In the genomic region with DNA sequence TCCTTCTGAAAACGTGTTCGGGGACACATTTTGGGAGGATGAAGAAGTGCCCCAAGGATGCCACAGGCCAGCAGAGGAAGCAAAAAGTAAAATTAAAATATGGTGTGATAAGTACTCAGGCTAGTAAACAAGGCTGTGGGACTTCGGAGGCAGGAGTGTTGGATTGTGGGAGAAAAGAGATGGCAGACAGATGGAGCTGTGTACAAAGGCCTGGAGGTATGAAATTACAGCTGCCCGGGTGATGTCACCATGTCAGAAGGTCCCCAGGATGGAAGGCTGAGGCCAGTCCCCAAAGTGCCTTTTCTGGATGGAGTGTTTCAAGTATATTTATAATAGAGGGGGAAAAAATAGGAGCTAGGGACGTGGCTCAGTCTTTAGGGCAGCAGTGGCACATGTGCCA, we compare ENCODE assay signal across 7 mouse cellular contexts.
A peak's percentile ranks its signal among the peaks of the same experiment; 100 is the strongest.
DNase-seq lines count a peak whose midpoint lies in the region; ATAC-seq lines count a peak whose summit lies in the region.

No protein-coding gene starts in this region.

- peak overlapping the region; percentile 95 for H3K4me2 ChIP-seq in kidney, embryonic 15.5 days
- H3K4me2 ChIP-seq in embryonic facial prominence, embryonic 15.5 days (replicated peaks) = peak overlapping the region; percentile 90; the same call in 1 of the 2 replicates
- peak overlapping the region; percentile 97 for H3K4me2 ChIP-seq in hindbrain, embryonic 16.5 days (ENCODE audit: low read length)
- peak overlapping the region; percentile 77 for H3K4me2 ChIP-seq in neural tube, embryonic 13.5 days

- peaks cover 3% of the 10 kb centered on the region; the same call in 1 of the 2 replicates for H3K27me3 ChIP-seq in kidney, embryonic 15.5 days
- no peaks in the 10 kb centered on the region for H3K27me3 ChIP-seq in embryonic facial prominence, embryonic 15.5 days
- no peaks in the 10 kb centered on the region for H3K27me3 ChIP-seq in hindbrain, embryonic 16.5 days (replicated peaks; ENCODE audit: control insufficient read depth, insufficient read depth, low read length)
- no peaks in the 10 kb centered on the region for H3K27me3 ChIP-seq in neural tube, embryonic 13.5 days

- ATAC-seq in kidney, embryonic 15.5 days (replicated peaks; ENCODE audit: low FRiP score) = no peak
- no peak for ATAC-seq in embryonic facial prominence, embryonic 15.5 days (ENCODE audit: insufficient number of reproducible peaks, low FRiP score, low TSS enrichment, low read depth)
- ATAC-seq in hindbrain, embryonic 16.5 days = no peak
- no peak for ATAC-seq in neural tube, embryonic 13.5 days (ENCODE audit: low read depth)

- WGBS in kidney, embryonic 15.5 days = 29% methylated on average over 5 of the region's 5 CpGs
- 44% methylated on average over 5 of the region's 5 CpGs for WGBS in embryonic facial prominence, embryonic 15.5 days
- WGBS in hindbrain, embryonic 16.5 days = 47% methylated on average over 5 of the region's 5 CpGs
- WGBS in neural tube, embryonic 13.5 days = 42% methylated on average over 5 of the region's 5 CpGs

- no peak for DNase-seq in kidney, adult 18-20 months
- DNase-seq in B cell, adult 2 months = no peak
- DNase-seq in urinary bladder, adult 18-20 months (ENCODE audit: low spot score in 2 of 2) = no peak

- no peaks in the 10 kb centered on the region for H3K36me3 ChIP-seq in kidney, embryonic 15.5 days
- H3K36me3 ChIP-seq in embryonic facial prominence, embryonic 15.5 days = no peaks in the 10 kb centered on the region
- H3K36me3 ChIP-seq in hindbrain, embryonic 16.5 days (ENCODE audit: control insufficient read depth, insufficient read depth, low read length) = no peaks in the 10 kb centered on the region
- H3K36me3 ChIP-seq in neural tube, embryonic 13.5 days = no peaks in the 10 kb centered on the region

- peak overlapping the region; percentile 99 for H3K27ac ChIP-seq in kidney, embryonic 15.5 days
- H3K27ac ChIP-seq in embryonic facial prominence, embryonic 15.5 days (replicated peaks) = no peak overlapping the region; the same call in 1 of the 2 replicates
- H3K27ac ChIP-seq in hindbrain, embryonic 16.5 days (ENCODE audit: low read depth, low read length) = peak overlapping the region; percentile 99
- peak overlapping the region; percentile 99 for H3K27ac ChIP-seq in neural tube, embryonic 13.5 days (replicated peaks)

- no peaks in the 10 kb centered on the region for H3K9me3 ChIP-seq in kidney, embryonic 15.5 days (replicated peaks)
- no peaks in the 10 kb centered on the region for H3K9me3 ChIP-seq in embryonic facial prominence, embryonic 15.5 days (replicated peaks)
- no peaks in the 10 kb centered on the region for H3K9me3 ChIP-seq in hindbrain, embryonic 16.5 days (ENCODE audit: control insufficient read depth, low read length)
- H3K9me3 ChIP-seq in neural tube, embryonic 13.5 days = no peaks in the 10 kb centered on the region

- H3K4me3 ChIP-seq in kidney, embryonic 15.5 days (replicated peaks) = peak overlapping the region; percentile 73; the same call in 1 of the 2 replicates
- no peak overlapping the region; the same call in 1 of the 2 replicates for H3K4me3 ChIP-seq in embryonic facial prominence, embryonic 15.5 days (replicated peaks)
- no peak overlapping the region for H3K4me3 ChIP-seq in hindbrain, embryonic 16.5 days (ENCODE audit: low read length)
- H3K4me3 ChIP-seq in neural tube, embryonic 13.5 days = peak overlapping the region; percentile 75; the same call in 1 of the 2 replicates

- H3K4me1 ChIP-seq in kidney, embryonic 15.5 days = peaks cover 25% of the 10 kb centered on the region
- peaks cover 41% of the 10 kb centered on the region for H3K4me1 ChIP-seq in embryonic facial prominence, embryonic 15.5 days
- peaks cover 33% of the 10 kb centered on the region for H3K4me1 ChIP-seq in hindbrain, embryonic 16.5 days (ENCODE audit: control insufficient read depth, insufficient read depth, low read depth, low read length)
- peaks cover 44% of the 10 kb centered on the region for H3K4me1 ChIP-seq in neural tube, embryonic 13.5 days (replicated peaks)

- peak overlapping the region; percentile 95; the same call in 1 of the 2 replicates for H3K9ac ChIP-seq in kidney, embryonic 15.5 days
- no peak overlapping the region for H3K9ac ChIP-seq in embryonic facial prominence, embryonic 15.5 days
- no peak overlapping the region; the same call in 1 of the 2 replicates for H3K9ac ChIP-seq in hindbrain, embryonic 16.5 days (ENCODE audit: low read depth, low read length)
- H3K9ac ChIP-seq in neural tube, embryonic 13.5 days = peak overlapping the region; percentile 95; the same call in 1 of the 2 replicates

Comparison
In these comparisons a context has a peak if more than half of its experiments do, and no peak if none do; other contexts are left out.
1. H3K4me3 ChIP-seq: peak in kidney, embryonic 15.5 days (single experiment) and neural tube, embryonic 13.5 days (single experiment); none in embryonic facial prominence, embryonic 15.5 days (single experiment) and hindbrain, embryonic 16.5 days (single experiment).
2. H3K9ac ChIP-seq: peak in kidney, embryonic 15.5 days (single experiment) and neural tube, embryonic 13.5 days (single experiment); none in embryonic facial prominence, embryonic 15.5 days (single experiment) and hindbrain, embryonic 16.5 days (single experiment).
3. Peak in every context shown above with its lines, with median percentiles within 50 percentile points of each other: H3K4me2 ChIP-seq.